Mouse (Mus musculus): ENCODE results near the gene Nsun5. TPM values are rescaled to one million over a fixed set of nuclear protein-coding genes. Genes with fewer than 3 reads are reported as not detected.

Gene Nsun5
- polyA plus RNA-seq, 1 experiment from 2014 or later, result 19.6 TPM

DNA sequence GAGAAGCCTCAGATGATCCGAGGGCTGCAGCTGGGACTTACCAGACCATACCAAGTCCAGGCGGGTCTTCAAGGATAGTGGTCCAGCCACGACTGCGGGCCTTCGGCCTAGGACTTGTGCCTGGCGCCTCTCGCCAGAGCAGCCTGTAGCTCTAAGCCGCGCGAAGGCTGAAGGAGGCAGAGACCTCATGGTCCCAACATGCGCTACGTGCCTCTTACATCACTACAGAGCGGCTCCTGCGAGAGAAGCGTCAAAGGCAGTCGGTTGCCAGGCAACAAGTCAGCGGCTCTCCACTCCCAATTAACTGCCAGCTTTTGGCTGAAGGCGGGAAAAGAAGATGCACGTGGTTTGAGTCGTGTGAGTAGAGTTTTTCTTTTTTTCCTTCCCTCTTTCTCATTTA lies 34.9 kb downstream of the Nsun5 start:
- whole genome bisulfite sequencing, result 36% methylated on average over 20 of the region's 20 CpGs
- Histone ChIP-seq H3K27me3 (no peaks in the 10 kb centered on the region), H3K4me3 (no peak overlapping the region), H3K27ac (no peak overlapping the region), H3K9me3 (replicated peaks) (no peaks in the 10 kb centered on the region), H3K9ac (no peak overlapping the region), H3K4me1 (replicated peaks) (0 out of 2 replicates have a peak, but pooled peaks cover 2% of the 10 kb centered on the region), H3K4me2 (no peak overlapping the region), H3K36me3 (0 out of 2 replicates have a peak, but pooled peaks cover under 1% of the 10 kb centered on the region)
- ATAC-seq (replicated peaks; ENCODE audit: insufficient number of reproducible peaks, insufficient read depth, low FRiP score, low read depth), result no peak

DNA sequence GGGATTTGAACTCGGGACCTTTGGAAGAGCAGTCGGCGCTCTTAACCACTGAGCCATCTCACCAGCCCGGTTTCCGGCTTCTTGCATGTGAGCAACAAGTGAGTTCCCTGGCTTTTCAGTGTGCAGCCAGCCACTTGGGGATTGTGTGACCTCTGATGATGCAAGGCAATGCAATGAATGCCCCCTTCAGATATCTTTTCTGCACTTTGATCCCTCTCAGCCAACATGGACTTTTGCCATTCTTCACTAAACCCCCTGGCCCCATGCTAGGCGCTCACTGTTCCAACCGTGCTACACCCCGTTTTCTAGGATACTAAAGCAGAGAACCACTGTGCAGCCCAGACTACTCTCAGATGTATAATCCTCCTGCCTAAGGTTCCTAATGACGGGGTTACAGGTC lies 35.7 kb downstream of the Nsun5 start:
- Histone ChIP-seq H3K9ac (no peak overlapping the region), H3K4me3 (no peak overlapping the region), H3K9me3 (replicated peaks) (no peaks in the 10 kb centered on the region), H3K36me3 (0 out of 2 replicates have a peak, but pooled peaks cover 8% of the 10 kb centered on the region), H3K4me2 (no peak overlapping the region), H3K27me3 (no peaks in the 10 kb centered on the region), H3K4me1 (replicated peaks) (0 out of 2 replicates have a peak, but pooled peaks cover 2% of the 10 kb centered on the region), H3K27ac (no peak overlapping the region)
- WGBS, result 80% methylated on average over 9 of the region's 9 CpGs
- no peak for ATAC-seq (replicated peaks; ENCODE audit: insufficient number of reproducible peaks, insufficient read depth, low FRiP score, low read depth)

DNA sequence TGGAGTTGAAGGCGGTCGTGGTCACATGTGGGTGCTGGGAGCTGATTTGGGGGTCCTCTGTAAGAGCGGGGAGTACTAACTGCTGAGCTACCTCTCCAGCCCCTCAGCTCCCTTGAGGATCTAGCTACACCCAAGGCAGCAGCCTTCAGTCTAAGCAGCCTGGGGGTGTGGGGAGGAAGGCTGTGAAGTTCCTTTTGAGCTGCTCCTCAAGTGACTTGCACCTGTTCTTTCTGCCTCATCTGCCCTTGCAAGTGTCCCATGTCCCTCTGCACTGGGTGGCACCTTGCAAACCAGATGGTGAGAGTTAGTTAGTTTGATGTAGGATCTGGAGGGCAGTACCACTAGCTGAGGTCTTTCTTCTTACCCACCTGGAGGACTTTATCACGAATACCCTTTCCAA lies 38.4 kb downstream of the Nsun5 start:
- Histone ChIP-seq H3K9ac (no peak overlapping the region), H3K27ac (no peak overlapping the region), H3K27me3 (no peaks in the 10 kb centered on the region), H3K9me3 (replicated peaks) (no peaks in the 10 kb centered on the region), H3K4me1 (replicated peaks) (0 out of 2 replicates have a peak, but pooled peaks cover 2% of the 10 kb centered on the region), H3K36me3 (peaks cover 20% of the 10 kb centered on the region), H3K4me3 (no peak overlapping the region), H3K4me2 (no peak overlapping the region)
- ATAC-seq (replicated peaks; ENCODE audit: insufficient number of reproducible peaks, insufficient read depth, low FRiP score, low read depth), result no peak
- WGBS, result 87% methylated on average over 4 of the region's 4 CpGs

DNA sequence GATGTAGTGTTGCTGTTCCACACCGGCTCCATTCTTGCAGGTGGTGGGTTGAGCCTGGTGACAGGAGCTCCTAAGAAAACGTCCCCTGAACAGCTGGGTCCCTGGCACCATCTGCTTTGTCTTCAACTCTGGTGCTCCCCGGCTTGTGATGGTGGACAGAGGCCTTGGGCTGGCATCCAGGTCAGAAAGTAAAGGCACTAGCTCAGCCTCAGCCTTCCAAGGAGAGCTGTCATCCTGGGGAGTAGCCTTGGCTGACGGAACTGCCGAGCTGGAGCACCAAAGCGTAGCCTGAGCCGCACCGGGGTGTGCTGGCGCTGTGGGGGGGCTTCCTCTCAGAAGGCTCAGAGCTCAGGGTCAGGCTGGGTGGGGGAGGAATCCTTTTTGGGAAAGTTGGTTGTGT lies 40.5 kb downstream of the Nsun5 start:
- WGBS, result 83% methylated on average over 9 of the region's 9 CpGs
- ATAC-seq (replicated peaks; ENCODE audit: insufficient number of reproducible peaks, insufficient read depth, low FRiP score, low read depth), result no peak

More for the DNA sequence above, 40.5 kb downstream of the Nsun5 start:
- Histone ChIP-seq H3K4me2 (no peak overlapping the region), H3K27ac (no peak overlapping the region), H3K4me3 (no peak overlapping the region), H3K4me1 (replicated peaks) (no peaks in the 10 kb centered on the region), H3K36me3 (peaks cover 35% of the 10 kb centered on the region), H3K9me3 (replicated peaks) (no peaks in the 10 kb centered on the region), H3K9ac (no peak overlapping the region), H3K27me3 (no peaks in the 10 kb centered on the region)

Small RNA genes lying within 50 kb of the gene (microRNA-seq; reads per million reads assigned to microRNA genes)
- gene Mir7033, result not detected

Other genes starting within 250 kb of the Nsun5 start
- gene Tbl2, start 220.3 kb upstream of the Nsun5 start, polyA plus RNA-seq (2015; fragmentation: Nextera tagmentation; extraction: Ambion mirVana), result 17.2 and 20.2 TPM in 2 replicates
- gene Bcl7b, start 201.7 kb upstream of the Nsun5 start, polyA plus RNA-seq (2015; fragmentation: Nextera tagmentation; extraction: Ambion mirVana), result 39.3 and 39.4 TPM in 2 replicates
- 20.9 and 25.8 TPM in 2 replicates for gene Baz1b, start 182.7 kb upstream of the Nsun5 start, polyA plus RNA-seq (2015; fragmentation: Nextera tagmentation; extraction: Ambion mirVana)
- gene Fzd9, start 118.7 kb upstream of the Nsun5 start, polyA plus RNA-seq (2015; fragmentation: Nextera tagmentation; extraction: Ambion mirVana), result 5.0 and 7.4 TPM in 2 replicates
- 0.15 TPM in 1 of 2 replicates, not detected in the other for gene Fkbp6, start 19.9 kb upstream of the Nsun5 start, polyA plus RNA-seq (2015; fragmentation: Nextera tagmentation; extraction: Ambion mirVana)
- gene Trim50, start 16.7 kb upstream of the Nsun5 start, polyA plus RNA-seq (2015; fragmentation: Nextera tagmentation; extraction: Ambion mirVana), result not detected in 2 replicates
- 7.0 and 9.5 TPM in 2 replicates for gene Pom121, start 24.6 kb downstream of the Nsun5 start, polyA plus RNA-seq (2015; fragmentation: Nextera tagmentation; extraction: Ambion mirVana)
- gene Hip1, start 175.2 kb downstream of the Nsun5 start, polyA plus RNA-seq (2015; fragmentation: Nextera tagmentation; extraction: Ambion mirVana), result 20.6 and 25.7 TPM in 2 replicates
- not detected in 2 replicates for gene Ccl26, start 193.6 kb downstream of the Nsun5 start, polyA plus RNA-seq (2015; fragmentation: Nextera tagmentation; extraction: Ambion mirVana)
- gene Ccl24, start 203.1 kb downstream of the Nsun5 start, polyA plus RNA-seq (2015; fragmentation: Nextera tagmentation; extraction: Ambion mirVana), result 2.0 and 3.0 TPM in 2 replicates

All from heart, embryonic 15.5 days (tissue).